Mouse (Mus musculus): ENCODE measurements around the gene Adra1b. TPM values are rescaled to one million over a fixed set of nuclear protein-coding genes. Genes with fewer than 3 reads are reported as not detected.
A peak's percentile ranks its signal among the peaks of the same experiment; 100 is the strongest.

Adra1b gene
- polyA plus RNA-seq, 1 experiment from 2014 or later, result 1.6 TPM

DNA sequence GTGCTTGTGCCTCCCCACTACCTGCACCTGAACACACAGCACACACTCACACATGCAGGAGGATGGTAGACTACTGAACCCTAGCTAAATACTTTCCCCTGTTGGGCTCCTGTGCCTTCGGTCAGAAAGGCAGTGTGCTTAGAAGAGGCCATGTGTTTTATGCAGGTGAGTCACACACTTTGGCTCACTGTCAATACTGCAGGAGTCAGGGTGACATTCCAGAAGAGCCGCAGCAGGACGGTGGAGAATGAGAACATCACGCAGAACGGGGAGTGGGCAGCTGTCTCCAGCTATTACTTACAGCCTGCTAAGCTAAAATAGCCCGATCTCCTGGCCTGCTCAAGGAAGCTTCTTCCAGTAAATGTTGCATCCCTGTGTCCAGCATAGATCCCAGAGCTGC lies 32.5 kb upstream of the Adra1b start:
- no peak for TF ChIP-seq CTCF (IDR thresholded peaks at IDR 0.05; ENCODE audit: low read depth)
- DNase-seq (ENCODE audit: low spot score), result no peak
- Histone ChIP-seq H3K27ac (no peak overlapping the region), H3K4me3 (replicated peaks; ENCODE audit: low read depth, low read length) (no peak overlapping the region), H3K4me2 (ENCODE audit: low read length) (no peak overlapping the region), H3K4me1 (replicated peaks; ENCODE audit: insufficient read depth, low read length) (no peaks in the 10 kb centered on the region), H3K9ac (ENCODE audit: low read depth, low read length) (no peak overlapping the region), H3K27me3 (ENCODE audit: insufficient read depth, low read length) (no peaks in the 10 kb centered on the region; the same call in 1 of the 2 replicates), H3K36me3 (ENCODE audit: insufficient read depth, low read length) (no peaks in the 10 kb centered on the region), H3K9me3 (replicated peaks; ENCODE audit: low read length) (no peaks in the 10 kb centered on the region)
- WGBS, result 45% methylated on average over 6 of the region's 6 CpGs
- no peak for ATAC-seq (replicated peaks; ENCODE audit: low FRiP score, low read depth)

DNA sequence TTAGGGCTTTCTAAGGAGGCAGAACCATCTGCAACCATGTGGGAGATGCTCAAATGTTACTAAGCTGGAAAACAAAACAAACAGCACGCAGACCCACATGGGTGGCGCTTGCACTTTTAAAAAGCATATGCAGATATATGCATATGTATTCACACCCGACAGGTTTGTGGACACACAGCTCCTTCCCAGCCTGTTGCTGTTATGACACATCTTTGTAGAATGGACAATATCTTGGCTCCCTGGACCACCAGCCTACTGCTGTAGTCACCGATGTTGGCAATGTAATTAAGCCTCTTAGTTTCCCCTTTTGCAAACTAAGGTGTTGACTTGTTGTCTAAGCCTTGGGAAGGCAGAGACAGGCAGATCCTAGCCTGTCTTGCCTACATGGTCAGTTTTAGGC lies 32.0 kb upstream of the Adra1b start:
- Histone ChIP-seq H3K36me3 (ENCODE audit: insufficient read depth, low read length) (no peaks in the 10 kb centered on the region), H3K9me3 (replicated peaks; ENCODE audit: low read length) (no peaks in the 10 kb centered on the region), H3K4me2 (ENCODE audit: low read length) (no peak overlapping the region), H3K27me3 (ENCODE audit: insufficient read depth, low read length) (no peaks in the 10 kb centered on the region; the same call in 1 of the 2 replicates), H3K4me1 (replicated peaks; ENCODE audit: insufficient read depth, low read length) (no peaks in the 10 kb centered on the region), H3K9ac (ENCODE audit: low read depth, low read length) (no peak overlapping the region), H3K27ac (no peak overlapping the region), H3K4me3 (replicated peaks; ENCODE audit: low read depth, low read length) (no peak overlapping the region)
- ATAC-seq (replicated peaks; ENCODE audit: low FRiP score, low read depth) (no peak), DNase-seq (ENCODE audit: low spot score) (no peak)
- no peak for TF ChIP-seq CTCF (IDR thresholded peaks at IDR 0.05; ENCODE audit: low read depth)
- 89% methylated on average over 4 of the region's 4 CpGs for WGBS

- DNase-seq (ENCODE audit: low spot score) (no peak), ATAC-seq (replicated peaks; ENCODE audit: low FRiP score, low read depth) (no peak)
- no peak for TF ChIP-seq CTCF (IDR thresholded peaks at IDR 0.05; ENCODE audit: low read depth)
- Histone ChIP-seq H3K27ac (no peak overlapping the region), H3K36me3 (ENCODE audit: insufficient read depth, low read length) (no peaks in the 10 kb centered on the region), H3K9me3 (replicated peaks; ENCODE audit: low read length) (no peaks in the 10 kb centered on the region), H3K4me1 (replicated peaks; ENCODE audit: insufficient read depth, low read length) (no peaks in the 10 kb centered on the region), H3K4me3 (replicated peaks; ENCODE audit: low read depth, low read length) (no peak overlapping the region), H3K27me3 (ENCODE audit: insufficient read depth, low read length) (no peaks in the 10 kb centered on the region; the same call in 1 of the 2 replicates), H3K9ac (ENCODE audit: low read depth, low read length) (no peak overlapping the region), H3K4me2 (ENCODE audit: low read length) (no peak overlapping the region)
- WGBS, result 91% methylated on average over 2 of the region's 2 CpGs
These were observed 29.2 kb upstream of the Adra1b start for GRCm38 (mm10) chr11:43930191-43930590.

GRCm38 (mm10) chr11:43929706-43930105 lies 28.7 kb upstream of the Adra1b start:
- Histone ChIP-seq H3K9ac (ENCODE audit: low read depth, low read length) (no peak overlapping the region), H3K27ac (no peak overlapping the region), H3K4me1 (replicated peaks; ENCODE audit: insufficient read depth, low read length) (no peaks in the 10 kb centered on the region), H3K9me3 (replicated peaks; ENCODE audit: low read length) (no peaks in the 10 kb centered on the region), H3K4me3 (replicated peaks; ENCODE audit: low read depth, low read length) (no peak overlapping the region), H3K27me3 (ENCODE audit: insufficient read depth, low read length) (no peaks in the 10 kb centered on the region; the same call in 1 of the 2 replicates), H3K4me2 (ENCODE audit: low read length) (no peak overlapping the region), H3K36me3 (ENCODE audit: insufficient read depth, low read length) (no peaks in the 10 kb centered on the region)
- TF ChIP-seq CTCF (IDR thresholded peaks at IDR 0.05; ENCODE audit: low read depth), result peak; percentile 9; the same call in 1 of the 2 replicates
- DNase-seq (ENCODE audit: low spot score) (peak; percentile 62), ATAC-seq (replicated peaks; ENCODE audit: low FRiP score, low read depth) (no peak)
- WGBS, result 58% methylated on average over 5 of the region's 5 CpGs

GRCm38 (mm10) chr11:43929178-43929577 lies 28.2 kb upstream of the Adra1b start:
- TF ChIP-seq CTCF (IDR thresholded peaks at IDR 0.05; ENCODE audit: low read depth), result no peak
- Histone ChIP-seq H3K27ac (no peak overlapping the region), H3K4me2 (ENCODE audit: low read length) (no peak overlapping the region), H3K9ac (ENCODE audit: low read depth, low read length) (no peak overlapping the region), H3K4me1 (replicated peaks; ENCODE audit: insufficient read depth, low read length) (no peaks in the 10 kb centered on the region), H3K4me3 (replicated peaks; ENCODE audit: low read depth, low read length) (no peak overlapping the region), H3K36me3 (ENCODE audit: insufficient read depth, low read length) (no peaks in the 10 kb centered on the region), H3K9me3 (replicated peaks; ENCODE audit: low read length) (no peaks in the 10 kb centered on the region), H3K27me3 (ENCODE audit: insufficient read depth, low read length) (no peaks in the 10 kb centered on the region; the same call in 1 of the 2 replicates)
- 37% methylated on average over 5 of the region's 5 CpGs for WGBS
- DNase-seq (ENCODE audit: low spot score), result no peak
- no peak for ATAC-seq (replicated peaks; ENCODE audit: low FRiP score, low read depth)

DNA sequence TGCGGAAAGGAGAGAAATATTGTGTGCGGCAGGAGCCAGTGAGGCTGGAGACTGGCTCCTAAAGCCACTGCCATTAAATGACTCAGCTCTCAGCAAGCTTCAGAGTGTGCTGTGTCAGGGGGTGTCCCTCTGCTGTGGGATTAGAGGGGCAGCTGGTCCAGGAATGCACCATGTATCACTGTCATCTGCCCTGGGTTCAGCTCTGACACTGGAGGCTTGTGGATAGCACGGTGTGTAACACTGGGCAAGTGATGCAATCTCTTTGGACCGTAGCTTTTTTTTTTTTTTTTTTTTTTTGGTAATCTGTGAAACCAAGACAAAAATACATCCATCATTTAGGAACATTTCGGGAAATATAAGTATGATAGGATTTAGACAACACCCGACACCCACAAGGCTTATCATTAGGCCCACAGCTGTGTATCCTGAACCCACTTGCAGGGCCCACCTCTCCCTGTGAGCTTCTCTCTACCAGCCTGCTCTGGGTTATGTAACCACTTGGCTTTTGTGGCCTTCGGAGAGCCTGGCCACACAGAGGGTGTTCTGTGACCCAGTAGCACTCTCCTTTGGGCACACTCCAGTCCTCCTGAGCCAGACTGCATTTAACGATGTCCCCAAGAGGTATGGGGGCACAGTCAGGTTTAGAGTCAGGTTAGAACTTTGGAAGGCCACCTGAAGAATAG lies 26.3 kb upstream of the Adra1b start:
- Histone ChIP-seq H3K9me3 (replicated peaks; ENCODE audit: low read length) (no peaks in the 10 kb centered on the region), H3K4me2 (ENCODE audit: low read length) (no peak overlapping the region), H3K4me3 (replicated peaks; ENCODE audit: low read depth, low read length) (no peak overlapping the region), H3K9ac (ENCODE audit: low read depth, low read length) (no peak overlapping the region), H3K27me3 (ENCODE audit: insufficient read depth, low read length) (no peaks in the 10 kb centered on the region; the same call in 1 of the 2 replicates), H3K27ac (no peak overlapping the region), H3K4me1 (replicated peaks; ENCODE audit: insufficient read depth, low read length) (no peaks in the 10 kb centered on the region), H3K36me3 (ENCODE audit: insufficient read depth, low read length) (no peaks in the 10 kb centered on the region)
- TF ChIP-seq CTCF (IDR thresholded peaks at IDR 0.05; ENCODE audit: low read depth), result no peak
- 75% methylated on average over 8 of the region's 8 CpGs for WGBS
- no peak for DNase-seq (ENCODE audit: low spot score)
- ATAC-seq (replicated peaks; ENCODE audit: low FRiP score, low read depth), result no peak
